Mouse (Mus musculus) megakaryocyte, embryonic 14.5 days (primary cell): ENCODE measurements around the gene Plekhh1.

ENCODE experiments used
- FLI1 ChIP-seq: IDR thresholded peaks from 2 replicates; pipeline ENCODE4 v1.6.1; 2012; ENCODE audit warnings: low read length, inconsistent platforms, mixed read lengths
- GATA1 ChIP-seq: IDR thresholded peaks from 3 replicates; pipeline ENCODE4 v1.6.1; 2012; ENCODE audit warnings: mixed read lengths, low read length, inconsistent platforms, borderline replicate concordance

GRCm38 (mm10) chr12:79089182-79089812, 60.3 kb downstream of the Plekhh1 start, which contains the start of gene Pigh:
- TF ChIP-seq GATA1 (no peak), FLI1 (no peak)
